Mouse (Mus musculus): ENCODE measurements at regions not wholly inside any gene's neighbourhood (a gene's known extent, or its start where the extent isn't known, plus 50 kb on each side); places are given as distances from the start of the nearest gene placed in this dataset.

DNA sequence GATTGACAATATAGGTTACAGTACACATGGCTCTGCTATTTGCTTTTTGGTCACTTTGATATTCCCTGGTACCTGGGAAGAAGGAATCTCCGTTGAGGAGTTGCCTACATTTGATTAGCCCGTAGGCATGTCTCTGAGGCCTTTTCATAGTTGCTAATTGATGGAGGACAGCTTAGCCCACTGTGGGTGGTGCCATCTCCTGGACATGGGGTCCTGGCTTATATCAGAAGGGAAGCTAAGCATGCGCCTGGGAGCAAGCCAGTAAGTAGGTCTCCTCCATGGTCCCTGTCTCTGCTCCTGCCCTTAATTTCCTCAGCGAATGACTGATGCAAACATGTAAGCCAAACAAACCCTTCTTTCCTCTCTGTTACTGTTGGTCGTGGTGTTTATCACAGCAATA is 1335.8 kb upstream of the A1bg start:
- in situ Hi-C loops (cut with MboI; ENCODE audit: low sequenced_read_pairs in 2 of 2, unreplicated experiment in 2 of 2) = no loop called here
- TF ChIP-seq ZC3H11A (IDR thresholded peaks at IDR 0.05; ENCODE audit: borderline replicate concordance, low read depth, low read length) (no peak), ZNF384 (IDR thresholded peaks at IDR 0.05; ENCODE audit: low read depth, low read length) (no peak), HCFC1 (IDR thresholded peaks at IDR 0.05; ENCODE audit: borderline replicate concordance, insufficient read depth, low read length) (no peak), MAFK (IDR thresholded peaks at IDR 0.05; ENCODE audit: insufficient read depth, low read depth, low read length) (no peak), CHD2 (IDR thresholded peaks at IDR 0.05; ENCODE audit: low read depth, low read length) (no peak)
- Histone ChIP-seq H3K9ac (ENCODE audit: insufficient read depth, low read depth, low read length, poor library complexity, severe bottlenecking) (no peak overlapping the region), H3K36me3 (ENCODE audit: control insufficient read depth, insufficient read depth, low read length, poor library complexity, severe bottlenecking) (no peaks in the 10 kb centered on the region; the same call in 1 of the 2 replicates), H3K4me3 (ENCODE audit: insufficient read depth in 1 of 2, low read depth in 1 of 2, low read length in 2 of 2, poor library complexity in 1 of 2, severe bottlenecking in 1 of 2) (no peak overlapping the region), H3K9me3 (ENCODE audit: control insufficient read depth, insufficient read depth, low read depth, low read length) (no peaks in the 10 kb centered on the region), H3K27ac (ENCODE audit: insufficient read depth, low read depth, low read length, poor library complexity, severe bottlenecking) (no peak overlapping the region), H3K4me1 (ENCODE audit: control insufficient read depth in 2 of 2, insufficient read depth in 2 of 2, low read length in 2 of 2, poor library complexity in 1 of 2) (no peaks in the 10 kb centered on the region)
- no peak for DNase-seq (ENCODE audit: low read depth, low spot score)

DNA sequence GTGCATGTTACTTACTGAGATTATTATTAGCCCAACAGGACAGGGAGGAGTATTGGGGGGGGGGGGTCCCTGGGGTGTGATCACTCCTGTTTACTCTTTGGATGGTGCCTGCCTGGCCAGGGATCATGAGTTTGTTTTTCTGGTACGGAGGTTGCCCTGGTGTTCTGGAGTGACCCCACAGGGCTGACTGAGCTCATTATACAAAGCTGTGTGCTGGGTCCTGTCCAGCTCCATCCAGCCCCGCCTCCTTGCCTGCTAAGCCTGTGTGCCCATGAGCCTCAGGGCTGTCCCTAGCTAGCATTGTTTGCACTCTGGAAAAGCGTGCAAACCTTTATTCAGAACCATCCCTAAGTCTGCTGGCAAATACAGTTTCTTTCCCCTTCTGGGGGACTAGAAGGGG is 1335.1 kb upstream of the A1bg start:
- H3K9me3 ChIP-seq (ENCODE audit: control insufficient read depth, insufficient read depth, low read depth, low read length) = no peaks in the 10 kb centered on the region
- H3K27ac ChIP-seq (ENCODE audit: insufficient read depth, low read depth, low read length, poor library complexity, severe bottlenecking) = no peak overlapping the region
- H3K9ac ChIP-seq (ENCODE audit: insufficient read depth, low read depth, low read length, poor library complexity, severe bottlenecking) = no peak overlapping the region
- H3K4me1 ChIP-seq (ENCODE audit: control insufficient read depth in 2 of 2, insufficient read depth in 2 of 2, low read length in 2 of 2, poor library complexity in 1 of 2) = no peaks in the 10 kb centered on the region
- H3K4me3 ChIP-seq (ENCODE audit: insufficient read depth in 1 of 2, low read depth in 1 of 2, low read length in 2 of 2, poor library complexity in 1 of 2, severe bottlenecking in 1 of 2) = no peak overlapping the region
- no peak for DNase-seq (ENCODE audit: low read depth, low spot score)
- no peak for TF ChIP-seq ZC3H11A (IDR thresholded peaks at IDR 0.05; ENCODE audit: borderline replicate concordance, low read depth, low read length)
- no peak for TF ChIP-seq CHD2 (IDR thresholded peaks at IDR 0.05; ENCODE audit: low read depth, low read length)
- TF ChIP-seq MAFK (IDR thresholded peaks at IDR 0.05; ENCODE audit: insufficient read depth, low read depth, low read length) = no peak
- TF ChIP-seq HCFC1 (IDR thresholded peaks at IDR 0.05; ENCODE audit: borderline replicate concordance, insufficient read depth, low read length) = no peak
- no peak for TF ChIP-seq ZNF384 (IDR thresholded peaks at IDR 0.05; ENCODE audit: low read depth, low read length)
- in situ Hi-C loops (cut with MboI; ENCODE audit: low sequenced_read_pairs in 2 of 2, unreplicated experiment in 2 of 2) = no loop called here
- peaks cover 2% of the 10 kb centered on the region; the same call in 1 of the 2 replicates for H3K36me3 ChIP-seq (ENCODE audit: control insufficient read depth, insufficient read depth, low read length, poor library complexity, severe bottlenecking)

GRCm38 (mm10) chr15:62257110-62257667 is 1334.4 kb upstream of the A1bg start:
- H3K9ac ChIP-seq (ENCODE audit: insufficient read depth, low read depth, low read length, poor library complexity, severe bottlenecking) = no peak overlapping the region
- H3K9me3 ChIP-seq (ENCODE audit: control insufficient read depth, insufficient read depth, low read depth, low read length) = no peaks in the 10 kb centered on the region
- no peak overlapping the region for H3K27ac ChIP-seq (ENCODE audit: insufficient read depth, low read depth, low read length, poor library complexity, severe bottlenecking)
- H3K4me1 ChIP-seq (ENCODE audit: control insufficient read depth in 2 of 2, insufficient read depth in 2 of 2, low read length in 2 of 2, poor library complexity in 1 of 2) = no peaks in the 10 kb centered on the region
- no peak for DNase-seq (ENCODE audit: low read depth, low spot score)
- no peak for TF ChIP-seq CHD2 (IDR thresholded peaks at IDR 0.05; ENCODE audit: low read depth, low read length)
- TF ChIP-seq ZC3H11A (IDR thresholded peaks at IDR 0.05; ENCODE audit: borderline replicate concordance, low read depth, low read length) = no peak
- in situ Hi-C loops (cut with MboI; ENCODE audit: low sequenced_read_pairs in 2 of 2, unreplicated experiment in 2 of 2) = no loop called here
- H3K4me3 ChIP-seq (ENCODE audit: insufficient read depth in 1 of 2, low read depth in 1 of 2, low read length in 2 of 2, poor library complexity in 1 of 2, severe bottlenecking in 1 of 2) = no peak overlapping the region
- peaks cover 2% of the 10 kb centered on the region; the same call in 1 of the 2 replicates for H3K36me3 ChIP-seq (ENCODE audit: control insufficient read depth, insufficient read depth, low read length, poor library complexity, severe bottlenecking)

- TF ChIP-seq HCFC1 (IDR thresholded peaks at IDR 0.05; ENCODE audit: borderline replicate concordance, insufficient read depth, low read length) = no peak
- TF ChIP-seq MAFK (IDR thresholded peaks at IDR 0.05; ENCODE audit: insufficient read depth, low read depth, low read length) = no peak
- TF ChIP-seq ZC3H11A (IDR thresholded peaks at IDR 0.05; ENCODE audit: borderline replicate concordance, low read depth, low read length) = no peak
- TF ChIP-seq CHD2 (IDR thresholded peaks at IDR 0.05; ENCODE audit: low read depth, low read length) = no peak
- TF ChIP-seq ZNF384 (IDR thresholded peaks at IDR 0.05; ENCODE audit: low read depth, low read length) = no peak
- in situ Hi-C loops (cut with MboI; ENCODE audit: low sequenced_read_pairs in 2 of 2, unreplicated experiment in 2 of 2) = no loop called here
Measured at GRCm38 (mm10) chr15:62255571-62255970, 1332.8 kb upstream of the A1bg start.

GRCm38 (mm10) chr15:62253724-62254123 is 1330.9 kb upstream of the A1bg start:
- Histone ChIP-seq H3K4me1 (ENCODE audit: control insufficient read depth in 2 of 2, insufficient read depth in 2 of 2, low read length in 2 of 2, poor library complexity in 1 of 2) (no peaks in the 10 kb centered on the region; a peak in 1 of 4 replicates), H3K27ac (ENCODE audit: insufficient read depth, low read depth, low read length, poor library complexity, severe bottlenecking) (no peak overlapping the region), H3K36me3 (ENCODE audit: control insufficient read depth, insufficient read depth, low read length, poor library complexity, severe bottlenecking) (peaks cover 7% of the 10 kb centered on the region), H3K9me3 (ENCODE audit: control insufficient read depth, insufficient read depth, low read depth, low read length) (no peaks in the 10 kb centered on the region), H3K9ac (ENCODE audit: insufficient read depth, low read depth, low read length, poor library complexity, severe bottlenecking) (no peak overlapping the region), H3K4me3 (ENCODE audit: insufficient read depth in 1 of 2, low read depth in 1 of 2, low read length in 2 of 2, poor library complexity in 1 of 2, severe bottlenecking in 1 of 2) (no peak overlapping the region)
- no peak for TF ChIP-seq HCFC1 (IDR thresholded peaks at IDR 0.05; ENCODE audit: borderline replicate concordance, insufficient read depth, low read length)
- no peak for TF ChIP-seq ZNF384 (IDR thresholded peaks at IDR 0.05; ENCODE audit: low read depth, low read length)
- TF ChIP-seq ZC3H11A (IDR thresholded peaks at IDR 0.05; ENCODE audit: borderline replicate concordance, low read depth, low read length) = no peak
- TF ChIP-seq MAFK (IDR thresholded peaks at IDR 0.05; ENCODE audit: insufficient read depth, low read depth, low read length) = no peak
- TF ChIP-seq CHD2 (IDR thresholded peaks at IDR 0.05; ENCODE audit: low read depth, low read length) = no peak
- no peak for DNase-seq (ENCODE audit: low read depth, low spot score)
- in situ Hi-C loops (cut with MboI; ENCODE audit: low sequenced_read_pairs in 2 of 2, unreplicated experiment in 2 of 2) = no loop called here

More at GRCm38 (mm10) chr15:62255571-62255970, 1332.8 kb upstream of the A1bg start:
- H3K9me3 ChIP-seq (ENCODE audit: control insufficient read depth, insufficient read depth, low read depth, low read length) = no peaks in the 10 kb centered on the region
- no peak overlapping the region for H3K9ac ChIP-seq (ENCODE audit: insufficient read depth, low read depth, low read length, poor library complexity, severe bottlenecking)
- H3K36me3 ChIP-seq (ENCODE audit: control insufficient read depth, insufficient read depth, low read length, poor library complexity, severe bottlenecking) = peaks cover 7% of the 10 kb centered on the region
- no peak for DNase-seq (ENCODE audit: low read depth, low spot score)
- no peaks in the 10 kb centered on the region; a peak in 1 of 4 replicates for H3K4me1 ChIP-seq (ENCODE audit: control insufficient read depth in 2 of 2, insufficient read depth in 2 of 2, low read length in 2 of 2, poor library complexity in 1 of 2)
- H3K4me3 ChIP-seq (ENCODE audit: insufficient read depth in 1 of 2, low read depth in 1 of 2, low read length in 2 of 2, poor library complexity in 1 of 2, severe bottlenecking in 1 of 2) = no peak overlapping the region
- H3K27ac ChIP-seq (ENCODE audit: insufficient read depth, low read depth, low read length, poor library complexity, severe bottlenecking) = no peak overlapping the region

Measured in ES-E14 (cell line).